ENCODE assay signal across 15 mouse cellular contexts in genomic region chr5:131167366-131167765, GRCm38 (mm10).
A peak's percentile ranks its signal among the peaks of the same experiment; 100 is the strongest.
DNase-seq lines count a peak whose midpoint lies in the region; ATAC-seq and TF ChIP-seq lines count a peak whose summit lies in the region.
"Had no signal": no experiment of that assay in that cellular context is flagged by ENCODE, and none has a peak within 500 bp of the region (broad histone marks: within the 10 kb centered on the region; RNA-seq: fewer than 3 reads in every experiment).

No protein-coding gene starts in this region.

- ATAC-seq in granulocyte monocyte progenitor cell, adult 5-6 weeks (replicated peaks; ENCODE audit: poor library complexity, severe bottlenecking), result no peak
- ATAC-seq: inflammation-experienced regulatory T-cells, adult 6 months had no signal

- no peak overlapping the region for H3K4me3 ChIP-seq in gastrocnemius, adult 2 months
- H3K4me3 ChIP-seq: embryonic facial prominence, embryonic 15.5 days; heart, embryonic 10.5 days; left cerebral cortex, adult 2 months; limb, embryonic 15.5 days; neural tube, embryonic 15.5 days had no signal

- TF ChIP-seq CTCF in gastrocnemius, adult 2 months (IDR thresholded peaks at IDR 0.05), result no peak

- peak; percentile 28 for DNase-seq in gastrocnemius, adult 2 months
- no peak for DNase-seq in gastrocnemius, postnatal 4 days (ENCODE audit: low spot score in 2 of 2)
- DNase-seq in cerebellum, adult 18-20 months, result peak; percentile 52 to 61
- peak; percentile 52 to 58 for DNase-seq in cerebellum, postnatal 36 days
- peak; percentile 91 for DNase-seq in layer of hippocampus, adult 9-11 months
- DNase-seq in T-cell, adult 2 months (ENCODE audit: low spot score), result no peak
- DNase-seq: lung, adult 2 months; thymus, adult 18-20 months had no signal

- intact Hi-C loops in gastrocnemius, adult 2 months (cut with DNase I), result no loop called here

- no peak overlapping the region for H3K27ac ChIP-seq in gastrocnemius, adult 2 months
- H3K27ac ChIP-seq: embryonic facial prominence, embryonic 15.5 days; heart, embryonic 10.5 days; left cerebral cortex, adult 2 months; limb, embryonic 15.5 days; neural tube, embryonic 15.5 days had no signal

Comparison
In these comparisons a context has a peak if more than half of its experiments do, and no peak if none do; other contexts are left out.
1. DNase-seq: peak in gastrocnemius, adult 2 months (single experiment), cerebellum, adult 18-20 months (2 of 2), cerebellum, postnatal 36 days (2 of 2) and layer of hippocampus, adult 9-11 months (single experiment); none in gastrocnemius, postnatal 4 days (0 of 2) and T-cell, adult 2 months (single experiment).